Mouse (Mus musculus) cerebellum, adult 2 months (tissue): ENCODE results near the gene Ccnd3. TPM values are rescaled to one million over a fixed set of nuclear protein-coding genes. Genes with fewer than 3 reads are reported as not detected.

Source experiments
- DNase-seq, 2 experiments: peaks; one replicate each; pipeline ENCODE4 v3.0.0; 2021
- H3K27ac ChIP-seq: fragments of 200-500 bp; 2 replicates; pipeline ENCODE4 v1.5.1; 2012; ENCODE audit warnings: low read length, control low read depth, inconsistent platforms; ENCODE audit not compliant: insufficient read depth
- H3K27me3 ChIP-seq: fragments of 200-500 bp; 2 replicates; pipeline ENCODE4 v1.6.1; 2012; ENCODE audit warnings: inconsistent platforms, mild to moderate bottlenecking, low read length, moderate library complexity; ENCODE audit not compliant: control insufficient read depth, insufficient read depth
- H3K4me1 ChIP-seq: fragments of 200-500 bp; 2 replicates; pipeline ENCODE4 v1.6.1; 2011; ENCODE audit warnings: low read length; ENCODE audit not compliant: control insufficient read depth, insufficient read depth
- H3K4me3 ChIP-seq: fragments of 200-500 bp; replicated peaks from 2 replicates; pipeline ENCODE3; 2011; ENCODE audit warnings: mild to moderate bottlenecking, low read depth, low read length, control low read depth; ENCODE audit not compliant: insufficient read depth
- CTCF ChIP-seq: fragments of 200-500 bp; IDR thresholded peaks from 2 replicates; pipeline ENCODE4 v1.5.1; 2011; ENCODE audit warnings: low read depth, mild to moderate bottlenecking, control low read depth, low read length, moderate library complexity, borderline replicate concordance; ENCODE audit not compliant: insufficient read depth
- POLR2A ChIP-seq: fragments of 200-500 bp; IDR thresholded peaks from 2 replicates; pipeline ENCODE4 v1.6.1; 2011; ENCODE audit warnings: low read length, control low read depth, borderline replicate concordance; ENCODE audit not compliant: insufficient read depth
- WGBS: fragments of 180-500 bp; shearing (Covaris S2); methylation state at CpG from one replicate; pipeline ENCODE4 v1.1.7; 2018; 5-methylcytosine and 5-hydroxymethylcytosine counted together
- polyA plus RNA-seq: library from polyadenylated mRNA; depleted of rRNA; stranded (reverse); fragments of >200 nt; gene quantifications from 2 replicates; pipeline ENCODE4 v1.2.3, GENCODE M21; 2012

Ccnd3 gene
- polyA plus RNA-seq, 1 experiment = 50.5 TPM

DNA sequence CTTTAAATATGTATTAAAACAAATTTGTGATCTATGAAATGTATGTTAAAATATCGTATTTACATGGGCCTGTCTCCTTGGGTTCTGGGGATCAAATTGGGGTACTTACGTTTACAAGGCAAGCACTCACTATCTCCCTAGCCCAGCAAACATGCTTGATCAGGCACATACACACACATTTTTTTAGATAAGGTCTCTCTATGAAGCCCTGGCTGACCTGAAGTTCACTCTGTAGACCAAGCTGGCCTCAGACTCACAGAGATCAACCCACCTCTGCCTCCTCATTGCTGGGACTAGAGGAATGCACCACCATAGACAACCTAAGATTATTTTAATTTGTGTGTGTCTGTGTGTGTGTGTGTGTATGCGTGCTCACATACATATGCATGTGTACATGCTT, 63.5 kb downstream of the Ccnd3 start:
- Histone ChIP-seq H3K4me3 (no peak overlapping the region), H3K27me3 (no peaks in the 10 kb centered on the region), H3K4me1 (no peaks in the 10 kb centered on the region), H3K27ac (no peak overlapping the region)
- DNase-seq = no peak
- 92% methylated on average over 3 of the region's 3 CpGs for WGBS
- TF ChIP-seq CTCF = no peak

GRCm38 (mm10) chr17:47568951-47569527, 64.2 kb downstream of the Ccnd3 start:
- Histone ChIP-seq H3K27me3 (no peaks in the 10 kb centered on the region), H3K27ac (no peak overlapping the region), H3K4me1 (no peaks in the 10 kb centered on the region), H3K4me3 (no peak overlapping the region)
- TF ChIP-seq CTCF (no peak), POLR2A (no peak)
- DNase-seq = no peak
- WGBS = 35% methylated on average over 10 of the region's 10 CpGs

GRCm38 (mm10) chr17:47571621-47572020, 66.8 kb downstream of the Ccnd3 start:
- H3K27me3 ChIP-seq = no peaks in the 10 kb centered on the region
- H3K4me1 ChIP-seq = no peaks in the 10 kb centered on the region
- DNase-seq = no peak
- 26% methylated on average over 7 of the region's 7 CpGs for WGBS
- no peak overlapping the region for H3K27ac ChIP-seq
- no peak overlapping the region for H3K4me3 ChIP-seq
- TF ChIP-seq CTCF = no peak
- TF ChIP-seq POLR2A = no peak

- DNase-seq = no peak
- TF ChIP-seq CTCF (no peak), POLR2A (no peak)
- no peaks in the 10 kb centered on the region for H3K27me3 ChIP-seq
- no peak overlapping the region for H3K4me3 ChIP-seq
- no peaks in the 10 kb centered on the region for H3K4me1 ChIP-seq
- H3K27ac ChIP-seq = no peak overlapping the region
These were observed 67.6 kb downstream of the Ccnd3 start for GRCm38 (mm10) chr17:47572436-47572835.

DNA sequence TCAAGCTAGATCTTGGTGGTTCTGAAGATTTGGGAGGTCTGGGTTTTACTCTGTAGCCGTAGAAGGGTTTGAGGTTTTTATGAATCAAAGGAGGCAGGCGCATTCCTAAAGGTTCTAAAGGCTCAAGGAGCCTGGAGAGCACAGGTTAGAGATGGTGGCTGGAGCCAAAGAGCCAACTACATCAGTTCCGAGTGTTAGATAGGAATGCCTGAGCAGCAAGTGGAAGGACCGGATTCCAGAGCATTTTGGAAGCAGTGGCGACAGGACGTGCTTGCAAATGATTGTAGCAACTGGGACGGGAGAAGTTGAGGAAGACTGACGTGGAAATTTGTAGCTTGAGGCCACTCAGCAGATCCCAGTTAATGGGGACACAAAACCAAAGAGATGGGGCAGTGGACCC, 69.2 kb downstream of the Ccnd3 start:
- H3K27me3 ChIP-seq = no peaks in the 10 kb centered on the region
- no peaks in the 10 kb centered on the region for H3K4me1 ChIP-seq
- no peak overlapping the region for H3K27ac ChIP-seq
- DNase-seq = no peak
- 81% methylated on average over 8 of the region's 8 CpGs for WGBS
- no peak overlapping the region for H3K4me3 ChIP-seq
- no peak for TF ChIP-seq CTCF
- TF ChIP-seq POLR2A = no peak

DNA sequence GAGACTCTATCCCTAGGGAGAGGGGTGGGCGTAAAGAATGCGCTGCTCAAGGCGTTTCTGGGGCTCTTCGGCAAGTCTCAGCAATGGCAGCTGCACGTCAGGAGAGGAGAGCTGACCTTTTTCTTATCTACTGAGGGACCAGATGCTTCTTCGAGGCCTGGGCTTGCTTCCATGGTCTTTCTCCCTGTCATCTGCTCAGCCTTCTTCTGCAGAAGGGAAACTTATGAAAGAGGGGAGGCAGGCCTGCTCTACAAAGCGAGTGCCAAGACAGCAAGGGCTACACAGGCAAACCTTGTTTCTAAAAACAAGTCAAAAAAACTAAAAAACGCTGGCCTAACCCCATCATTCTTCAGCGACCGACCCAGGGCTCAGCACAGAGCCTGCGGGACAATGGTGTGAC, 70.0 kb downstream of the Ccnd3 start:
- 54% methylated on average over 11 of the region's 11 CpGs for WGBS
- Histone ChIP-seq H3K27me3 (no peaks in the 10 kb centered on the region), H3K4me3 (no peak overlapping the region), H3K4me1 (no peaks in the 10 kb centered on the region), H3K27ac (no peak overlapping the region)
- DNase-seq = no peak
- TF ChIP-seq CTCF (no peak), POLR2A (no peak)

DNA sequence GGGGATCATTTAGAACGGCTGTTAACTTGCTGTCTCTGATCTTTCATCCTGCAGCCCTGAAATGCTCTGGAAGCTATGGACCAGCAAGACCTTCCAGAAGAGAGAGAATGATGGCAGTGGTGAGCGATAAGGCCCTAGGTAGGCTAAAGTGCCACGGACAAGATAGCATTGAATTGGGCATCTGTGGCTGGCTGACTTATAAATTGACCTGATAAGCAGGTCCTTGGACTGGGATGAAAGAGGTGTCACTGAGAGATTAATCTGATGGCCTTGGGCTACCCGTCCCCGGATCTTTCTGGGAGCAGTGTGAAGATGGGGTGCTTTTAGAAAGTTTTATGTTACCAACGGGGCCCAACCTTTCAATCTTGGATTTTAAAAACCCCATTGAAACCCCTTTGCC, 73.8 kb downstream of the Ccnd3 start:
- Histone ChIP-seq H3K27me3 (no peaks in the 10 kb centered on the region), H3K27ac (no peak overlapping the region), H3K4me3 (no peak overlapping the region), H3K4me1 (no peaks in the 10 kb centered on the region)
- WGBS = 89% methylated on average over 6 of the region's 6 CpGs
- no peak for TF ChIP-seq POLR2A
- TF ChIP-seq CTCF = no peak
- DNase-seq = no peak

DNA sequence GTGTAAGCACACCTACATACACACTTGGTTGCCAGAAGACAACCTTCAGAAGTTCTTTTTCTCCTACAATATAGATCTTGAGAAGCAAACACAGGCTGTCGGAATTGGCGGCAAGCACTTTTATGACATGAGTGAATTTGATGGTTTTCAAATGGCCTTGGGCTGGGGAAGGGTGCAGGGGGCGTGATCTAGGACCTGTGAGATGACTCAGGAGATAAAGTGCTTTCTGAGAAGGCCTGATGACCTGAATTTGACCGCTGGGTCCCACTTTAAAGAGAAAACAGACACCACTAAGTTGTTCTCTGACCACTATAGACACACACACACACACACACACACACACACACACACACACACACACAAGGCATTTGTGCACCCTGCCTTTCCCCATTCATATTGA, 76.1 kb downstream of the Ccnd3 start:
- no peak overlapping the region for H3K4me3 ChIP-seq
- no peaks in the 10 kb centered on the region for H3K27me3 ChIP-seq
- TF ChIP-seq POLR2A (no peak), CTCF (no peak)
- no peaks in the 10 kb centered on the region for H3K4me1 ChIP-seq
- WGBS = 87% methylated on average over 4 of the region's 4 CpGs
- DNase-seq = no peak
- no peak overlapping the region for H3K27ac ChIP-seq

DNA sequence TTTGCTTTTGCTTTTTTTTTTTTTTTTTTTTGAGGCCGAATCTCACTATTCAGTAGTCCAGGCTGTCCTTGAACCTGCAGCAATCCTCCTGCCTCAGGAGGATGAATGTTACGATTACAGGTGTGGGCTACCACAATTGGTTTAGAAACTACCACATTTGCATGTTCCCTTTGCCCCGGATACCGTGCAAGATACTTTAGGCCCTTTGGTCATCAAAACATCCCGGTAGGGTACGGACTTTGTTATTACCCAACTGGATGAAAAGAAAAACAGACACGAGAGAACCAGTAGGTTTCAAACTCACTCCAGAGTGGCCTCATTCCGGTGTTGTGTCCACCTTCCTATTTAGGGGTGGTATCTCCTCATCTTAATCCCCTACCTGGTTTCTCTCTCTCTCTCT, 83.7 kb downstream of the Ccnd3 start:
- Histone ChIP-seq H3K4me3 (no peak overlapping the region), H3K4me1 (no peaks in the 10 kb centered on the region), H3K27ac (no peak overlapping the region), H3K27me3 (no peaks in the 10 kb centered on the region)
- TF ChIP-seq POLR2A = no peak
- TF ChIP-seq CTCF = no peak
- WGBS = 83% methylated on average over 8 of the region's 8 CpGs
- DNase-seq = no peak
